Mouse (Mus musculus): ENCODE results near the gene Rbm24. TPM values are rescaled to one million over a fixed set of nuclear protein-coding genes. Genes with fewer than 3 reads are reported as not detected.

The Rbm24 gene
- total RNA-seq (2015; ENCODE audit: low replicate concordance) (0.36 and 0.42 TPM in 2 replicates), total RNA-seq (2017; ENCODE audit: low replicate concordance) (0.13 TPM in 1 of 2 replicates, not detected in the other)

DNA sequence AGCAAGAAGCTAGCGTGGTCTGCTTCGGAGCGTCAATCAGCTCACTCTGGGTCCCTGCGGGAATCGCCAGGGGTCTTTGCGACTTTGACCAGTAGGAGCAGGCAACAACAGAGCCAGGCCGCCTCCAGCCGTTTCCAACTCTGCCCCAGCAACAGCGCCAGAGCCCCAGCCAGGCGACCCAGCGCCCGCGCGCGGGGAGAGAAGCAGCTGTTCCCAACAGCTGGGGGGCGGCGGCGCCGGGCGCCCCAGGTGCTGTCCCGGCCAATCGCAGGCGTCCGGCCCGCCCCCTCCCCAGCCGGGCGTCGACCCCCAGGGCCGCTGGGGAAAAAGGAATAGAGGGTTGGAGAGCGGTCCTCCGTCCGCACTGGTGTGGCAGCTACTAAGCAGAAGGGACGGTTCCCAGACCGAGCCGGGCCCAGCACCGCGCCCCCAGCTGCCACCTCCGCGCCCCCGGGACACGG lies at the start of gene Rbm24:
Gene Rbm24 (plus strand): TSS at position 294 of the 461 bp plus-strand sequence.
- no peak for ATAC-seq (replicated peaks; ENCODE audit: low FRiP score, poor library complexity, severe bottlenecking)

GRCm38 (mm10) chr13:46372884-46373283 lies 45.4 kb upstream of the Rbm24 start:
- ATAC-seq (replicated peaks; ENCODE audit: low FRiP score, poor library complexity, severe bottlenecking): no peak

DNA sequence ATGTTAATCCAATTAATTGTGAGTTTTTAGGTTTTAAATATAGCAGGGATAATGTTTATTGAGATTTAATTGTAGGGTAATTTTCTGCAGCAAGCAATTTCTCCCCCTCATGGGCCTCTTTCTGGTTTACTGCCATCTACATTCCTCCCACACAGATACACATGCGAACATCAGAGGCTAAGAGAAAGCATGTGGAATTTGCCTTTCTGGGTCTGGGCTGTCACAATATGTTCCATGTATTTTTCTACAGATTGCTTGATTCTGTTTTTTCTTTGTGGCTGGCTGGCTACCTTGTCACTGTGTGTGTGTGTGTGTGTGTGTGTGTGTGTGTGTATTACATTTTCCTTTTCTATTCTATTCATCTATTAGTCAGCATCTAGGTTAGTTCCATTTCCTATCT lies 42.9 kb upstream of the Rbm24 start:
- no peak for ATAC-seq (replicated peaks; ENCODE audit: low FRiP score, poor library complexity, severe bottlenecking)

GRCm38 (mm10) chr13:46387396-46387795 lies 30.8 kb upstream of the Rbm24 start:
- no peak for ATAC-seq (replicated peaks; ENCODE audit: low FRiP score, poor library complexity, severe bottlenecking)

DNA sequence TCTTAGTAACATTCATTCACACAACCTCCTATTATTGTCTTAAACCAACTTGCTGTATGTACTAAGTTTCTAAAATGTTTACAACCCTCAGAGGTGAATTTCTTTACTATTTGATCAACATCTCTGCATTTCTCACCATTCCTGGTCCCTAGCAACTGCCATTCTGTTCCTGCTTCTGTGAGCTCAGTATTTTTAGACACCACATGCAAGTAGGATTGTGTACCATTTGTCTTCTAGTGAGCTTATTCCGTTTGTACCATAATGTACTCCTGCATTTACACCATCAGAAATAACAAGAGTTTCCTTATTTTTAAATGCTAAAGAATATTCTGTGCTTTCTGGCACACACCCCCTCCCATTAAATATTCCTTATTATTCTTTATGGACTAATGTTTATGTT lies 26.6 kb upstream of the Rbm24 start:
- no peak for ATAC-seq (replicated peaks; ENCODE audit: low FRiP score, poor library complexity, severe bottlenecking)

DNA sequence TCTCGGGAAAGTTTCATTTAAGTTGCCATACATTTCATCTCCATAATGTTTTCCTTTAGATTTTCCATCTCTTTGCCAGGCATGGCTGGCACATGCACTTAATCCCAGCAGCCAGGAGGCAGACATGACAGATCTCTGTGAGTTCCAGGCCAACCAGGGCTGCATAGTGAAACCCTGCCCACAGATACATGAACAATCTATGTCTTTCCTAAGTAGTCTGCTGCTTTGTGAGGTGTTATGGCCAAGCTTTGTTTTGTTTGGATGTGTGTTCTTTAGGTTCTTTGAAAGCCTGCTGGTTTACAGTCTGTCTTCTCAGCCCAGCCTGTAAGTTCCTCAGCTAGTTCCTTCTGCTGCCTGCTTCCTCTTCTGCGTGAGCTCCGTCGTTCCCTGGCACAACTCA lies 25.3 kb upstream of the Rbm24 start:
- no peak for ATAC-seq (replicated peaks; ENCODE audit: low FRiP score, poor library complexity, severe bottlenecking)

DNA sequence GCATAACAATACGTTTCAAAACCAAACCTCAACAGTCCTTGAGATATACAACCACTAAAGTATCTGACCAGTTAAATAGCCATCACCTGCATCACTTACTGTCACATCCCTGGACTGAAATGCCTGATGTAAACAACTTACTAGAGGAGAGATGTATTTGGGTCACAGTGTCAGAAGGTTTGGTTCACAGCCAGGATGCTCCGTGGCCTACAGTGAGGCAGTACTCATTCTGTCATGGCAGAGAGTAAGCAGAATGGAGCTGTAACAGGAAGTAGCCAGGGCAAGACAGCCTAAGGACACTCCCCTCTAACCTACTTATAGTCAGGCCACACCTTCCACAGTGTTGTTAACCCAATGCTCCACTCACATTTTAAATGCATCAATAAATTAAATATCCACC lies 24.3 kb upstream of the Rbm24 start:
- ATAC-seq (replicated peaks; ENCODE audit: low FRiP score, poor library complexity, severe bottlenecking): no peak

- ATAC-seq (replicated peaks; ENCODE audit: low FRiP score, poor library complexity, severe bottlenecking): no peak
These were observed 21.0 kb upstream of the Rbm24 start for GRCm38 (mm10) chr13:46397235-46397634.

DNA sequence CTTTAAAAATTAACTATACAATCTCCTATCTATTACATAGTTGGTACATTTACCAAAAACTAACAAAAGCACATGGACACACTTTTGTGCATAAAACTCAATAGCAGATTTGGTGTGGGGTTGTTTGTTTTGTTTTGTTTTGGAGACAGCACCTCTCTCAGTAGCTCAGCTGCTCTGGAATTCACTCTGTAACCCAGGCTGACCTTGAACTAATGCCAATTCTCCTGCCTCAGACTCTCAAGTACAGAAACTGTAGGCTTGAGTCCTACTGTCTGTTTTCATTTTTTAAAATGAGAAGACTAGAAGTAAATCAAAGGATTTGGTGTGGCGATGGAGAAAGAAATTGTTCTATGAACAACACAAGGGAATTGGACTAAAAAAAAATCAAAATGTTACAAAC lies 11.1 kb upstream of the Rbm24 start:
- no peak for ATAC-seq (replicated peaks; ENCODE audit: low FRiP score, poor library complexity, severe bottlenecking)

- no peak for ATAC-seq (replicated peaks; ENCODE audit: low FRiP score, poor library complexity, severe bottlenecking)
These were observed 6.0 kb upstream of the Rbm24 start for GRCm38 (mm10) chr13:46412247-46412646.

DNA sequence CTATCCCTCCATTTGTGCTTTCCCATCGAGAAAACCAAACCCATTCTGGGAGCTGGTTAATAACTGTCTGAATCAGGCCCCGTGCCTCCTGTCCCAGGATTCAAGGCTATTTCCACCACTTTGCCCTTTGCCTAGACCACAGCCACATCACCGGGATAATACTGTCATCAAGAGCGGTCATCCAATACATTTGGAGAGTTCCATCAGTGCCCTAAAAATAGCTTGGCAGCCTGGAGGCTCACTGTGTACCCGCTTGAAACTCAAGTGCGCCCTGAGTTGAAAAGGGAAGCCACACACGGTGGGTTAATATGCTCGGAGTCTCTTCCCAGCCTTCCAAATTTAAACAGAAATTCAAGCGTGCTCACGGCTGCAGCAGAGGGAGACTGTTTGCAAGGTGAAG lies 4.6 kb upstream of the Rbm24 start:
- no peak for ATAC-seq (replicated peaks; ENCODE audit: low FRiP score, poor library complexity, severe bottlenecking)

GRCm38 (mm10) chr13:46414050-46414449 lies 4.2 kb upstream of the Rbm24 start:
- no peak for ATAC-seq (replicated peaks; ENCODE audit: low FRiP score, poor library complexity, severe bottlenecking)

- ATAC-seq (replicated peaks; ENCODE audit: low FRiP score, poor library complexity, severe bottlenecking): no peak
These were observed 2.2 kb upstream of the Rbm24 start for GRCm38 (mm10) chr13:46416021-46416420.

DNA sequence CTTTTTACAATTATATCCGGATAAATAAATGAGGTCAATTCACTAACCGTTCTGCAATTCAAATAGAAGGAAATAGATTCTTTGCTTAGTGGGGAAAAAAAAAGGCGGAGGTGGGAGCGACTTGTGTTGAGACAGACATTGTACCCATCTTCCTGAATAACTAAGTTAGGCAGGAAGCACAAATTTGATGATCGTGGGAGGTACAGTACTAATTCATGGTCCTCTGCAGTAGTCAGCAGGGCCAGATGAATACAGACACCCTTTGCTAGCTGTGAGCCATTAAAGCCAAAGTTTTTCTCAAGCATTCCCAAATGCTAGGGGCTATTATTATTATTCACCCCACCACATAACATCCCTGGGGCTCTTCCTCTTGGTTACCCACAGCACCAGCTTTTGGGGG lies 640 bp upstream of the Rbm24 start:
- no peak for ATAC-seq (replicated peaks; ENCODE audit: low FRiP score, poor library complexity, severe bottlenecking)

DNA sequence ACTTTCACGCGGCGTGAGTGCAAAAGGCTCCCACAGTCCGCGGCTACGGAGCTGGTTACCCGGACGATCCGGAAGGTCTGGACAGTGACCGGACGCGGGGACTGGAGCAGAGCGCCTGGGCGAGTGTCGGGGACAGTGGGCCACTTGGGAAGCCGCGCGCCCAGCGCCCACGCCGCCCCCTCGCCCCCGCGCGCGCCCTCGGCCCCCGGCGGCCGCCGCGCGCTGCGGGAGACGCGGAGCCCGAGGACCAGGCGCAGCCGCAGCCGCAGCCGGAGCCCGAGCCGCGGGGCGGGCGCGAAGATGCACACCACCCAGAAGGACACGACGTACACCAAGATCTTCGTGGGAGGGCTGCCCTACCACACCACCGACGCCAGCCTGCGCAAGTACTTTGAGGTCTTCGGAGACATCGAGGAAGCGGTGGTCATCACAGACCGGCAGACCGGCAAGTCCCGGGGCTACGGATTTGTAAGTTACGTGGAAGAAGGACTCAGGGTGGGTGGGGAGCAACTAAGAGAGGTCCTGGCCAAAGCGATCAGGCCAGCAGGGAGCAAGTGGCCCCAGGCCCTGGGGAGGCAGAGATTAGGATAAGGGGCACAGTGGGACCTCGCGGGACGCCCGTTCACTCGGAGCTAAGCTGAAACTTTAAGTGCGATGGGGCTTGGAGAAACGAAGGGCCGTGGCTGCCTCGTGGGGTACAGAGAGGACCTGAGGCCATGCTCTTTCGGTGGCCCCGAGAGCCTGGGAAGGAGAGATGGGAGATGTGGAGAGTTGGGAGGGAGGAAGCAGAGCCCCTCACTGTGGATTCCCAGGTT lies 704 bp downstream of the Rbm24 start:
- ATAC-seq (replicated peaks; ENCODE audit: low FRiP score, poor library complexity, severe bottlenecking): no peak

- ATAC-seq (replicated peaks; ENCODE audit: low FRiP score, poor library complexity, severe bottlenecking): no peak
These were observed 1.4 kb downstream of the Rbm24 start for GRCm38 (mm10) chr13:46419648-46420047.

- ATAC-seq (replicated peaks; ENCODE audit: low FRiP score, poor library complexity, severe bottlenecking): no peak
These were observed 1.9 kb downstream of the Rbm24 start for GRCm38 (mm10) chr13:46420095-46420494.

DNA sequence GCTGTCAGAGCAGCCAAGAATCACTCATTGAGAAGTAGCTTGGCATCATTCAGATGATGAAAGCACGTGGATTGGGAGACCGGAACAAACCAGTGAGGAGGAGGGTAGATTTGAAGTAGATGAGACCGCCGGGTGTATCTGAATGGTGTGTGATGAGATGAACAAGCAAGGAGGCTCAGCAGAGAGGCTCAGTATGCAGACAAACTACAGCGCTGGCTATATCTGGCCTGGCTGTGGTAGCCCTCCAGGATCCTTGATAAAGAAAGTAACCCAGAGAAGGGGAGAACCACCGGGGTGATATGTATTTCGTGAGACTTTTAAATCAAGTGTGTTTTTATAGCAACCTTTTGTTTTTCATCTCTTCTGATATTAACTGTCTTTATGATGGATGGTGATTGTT lies 5.6 kb downstream of the Rbm24 start:
- no peak for ATAC-seq (replicated peaks; ENCODE audit: low FRiP score, poor library complexity, severe bottlenecking)

DNA sequence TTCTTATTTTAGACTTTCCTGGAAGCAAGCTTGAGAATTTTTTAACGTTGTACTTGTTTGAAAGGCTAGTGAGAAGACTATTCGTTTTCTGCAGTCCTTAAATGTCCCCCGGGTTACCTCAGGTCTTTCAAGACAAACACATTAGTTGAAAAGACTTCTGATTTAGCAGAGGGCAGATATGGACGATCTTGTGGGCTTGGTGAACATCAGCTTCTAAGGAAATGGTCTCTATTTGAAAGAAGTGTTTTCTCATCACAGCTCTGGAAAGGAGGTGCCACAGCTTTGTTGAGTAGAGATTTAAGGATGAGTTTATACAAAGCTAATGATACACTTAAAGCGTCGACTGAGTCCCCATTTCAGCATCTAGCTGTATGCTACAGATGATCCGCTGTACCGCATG lies 6.1 kb downstream of the Rbm24 start:
- no peak for ATAC-seq (replicated peaks; ENCODE audit: low FRiP score, poor library complexity, severe bottlenecking)

- no peak for ATAC-seq (replicated peaks; ENCODE audit: low FRiP score, poor library complexity, severe bottlenecking)
These were observed 8.5 kb downstream of the Rbm24 start for GRCm38 (mm10) chr13:46426651-46427269.

DNA sequence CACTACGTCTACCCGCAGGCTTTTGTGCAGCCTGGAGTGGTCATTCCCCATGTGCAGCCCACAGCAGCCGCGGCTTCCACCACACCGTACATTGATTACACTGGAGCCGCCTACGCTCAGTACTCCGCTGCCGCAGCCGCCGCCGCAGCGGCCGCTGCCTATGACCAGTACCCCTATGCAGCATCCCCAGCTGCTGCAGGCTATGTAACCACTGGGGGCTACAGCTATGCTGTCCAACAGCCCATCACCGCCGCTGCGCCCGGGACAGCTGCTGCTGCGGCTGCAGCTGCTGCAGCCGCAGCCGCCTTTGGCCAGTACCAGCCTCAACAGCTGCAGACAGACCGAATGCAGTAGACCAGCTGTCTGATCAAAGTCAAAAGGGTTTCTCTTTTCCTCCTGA lies 10.7 kb downstream of the Rbm24 start:
- no peak for ATAC-seq (replicated peaks; ENCODE audit: low FRiP score, poor library complexity, severe bottlenecking)

All from erythroid progenitor cell, adult 5-6 weeks (primary cell).